Mouse (Mus musculus): ENCODE data around the gene Cpm. TPM values are rescaled to one million over a fixed set of nuclear protein-coding genes. Genes with fewer than 3 reads are reported as not detected.
A peak's percentile ranks its signal among the peaks of the same experiment; 100 is the strongest.

Cpm gene
- total and polyA plus RNA-seq, 3 experiments = 0.27 TPM; not detected in 2

DNA sequence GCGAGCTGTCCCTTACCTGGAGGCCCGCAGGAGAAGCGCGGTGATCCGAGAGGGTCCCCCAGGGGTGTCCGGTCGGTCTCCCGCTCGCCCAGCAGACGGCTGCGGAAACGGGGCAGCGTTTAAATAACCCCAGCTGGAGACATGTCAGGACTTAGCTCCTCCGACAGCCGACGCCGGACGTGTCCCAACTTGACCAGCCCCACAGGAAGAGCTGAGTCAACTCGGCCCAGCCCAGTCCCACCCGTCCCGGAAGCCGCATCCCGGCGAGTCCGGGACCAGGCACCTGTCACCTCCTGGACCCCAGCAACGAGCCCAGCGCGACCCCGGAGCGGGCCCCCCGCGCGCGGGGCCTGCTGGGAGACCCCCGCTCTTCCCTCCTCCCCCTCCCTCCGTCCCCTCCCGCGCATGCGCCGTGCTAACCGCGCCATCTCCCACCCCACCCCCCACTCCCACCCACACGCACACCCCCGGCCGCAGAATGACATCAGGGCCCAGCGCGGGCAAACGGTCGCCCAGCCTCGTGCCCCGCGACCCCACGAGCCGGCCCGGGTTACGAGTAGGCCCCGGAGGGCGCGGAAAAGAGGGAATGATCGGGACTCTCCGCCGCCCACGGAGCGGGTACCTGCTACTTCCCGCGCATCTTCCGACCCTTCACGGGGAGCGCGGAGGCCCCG is 80.8 kb downstream of the Cpm start:
- H3K9me3 ChIP-seq (replicated peaks) = no peaks in the 10 kb centered on the region
- DNase-seq (ENCODE audit: low spot score) (peak; percentile 74), ATAC-seq (ENCODE audit: extremely low read depth, insufficient number of reproducible peaks, low FRiP score, poor library complexity, severe bottlenecking) (peak; percentile 41)
- H3K36me3 ChIP-seq (replicated peaks) = peaks cover 31% of the 10 kb centered on the region
- peak overlapping the region; percentile 88 for H3K4me3 ChIP-seq (ENCODE audit: low read depth, low read length)
- no peaks in the 10 kb centered on the region for H3K27me3 ChIP-seq (ENCODE audit: insufficient read depth, low read length)
- H3K4me1 ChIP-seq (ENCODE audit: insufficient read depth, low read depth, low read length) = peaks cover 44% of the 10 kb centered on the region
- TF ChIP-seq CTCF (IDR thresholded peaks at IDR 0.05; ENCODE audit: low read depth, low read length) (no peak), GATA2 (IDR thresholded peaks at IDR 0.05; ENCODE audit: borderline replicate concordance, low read depth, low read length) (no peak), GATA1 (IDR thresholded peaks at IDR 0.05; ENCODE audit: borderline replicate concordance, low read length) (no peak), TAL1 (conservative IDR thresholded peaks at IDR 0.05; ENCODE audit: low read depth, low read length) (no peak), POLR2AphosphoS5 (IDR thresholded peaks at IDR 0.05; ENCODE audit: insufficient replicate concordance, low read depth, low read length) (no peak)

DNA sequence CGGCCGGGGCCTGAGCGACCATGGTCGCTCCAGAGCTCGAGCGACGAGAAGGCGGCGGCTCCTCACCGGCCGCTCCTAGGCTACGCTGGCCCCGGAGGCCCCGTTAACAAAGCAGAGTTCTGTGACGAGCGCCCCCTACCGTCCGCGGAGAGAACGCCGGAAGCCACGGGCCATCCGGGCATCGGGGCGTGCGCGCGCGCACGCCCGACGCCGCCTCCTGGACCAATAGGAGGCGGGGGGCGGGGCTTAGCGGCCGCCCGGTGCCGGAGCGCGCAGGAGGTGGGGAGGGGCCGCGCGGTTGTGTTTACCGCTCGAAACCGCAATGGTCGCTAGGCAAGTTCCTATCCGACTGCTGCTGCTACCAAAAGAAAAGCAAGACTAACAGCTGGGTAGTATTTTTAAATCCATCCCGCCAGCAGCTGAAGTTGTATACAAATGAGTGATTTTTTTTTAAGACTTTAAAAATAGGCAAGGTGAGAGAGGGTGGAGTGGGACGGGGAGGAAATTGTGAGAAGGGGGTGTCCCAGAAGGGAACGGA is 81.4 kb downstream of the Cpm start, which contains the start of gene Mdm2:
Mdm2 (minus strand) TSS at position 155 of the 538 bp plus-strand sequence.
- peak; percentile 94 for DNase-seq (ENCODE audit: low spot score)
- Histone ChIP-seq H3K9me3 (replicated peaks) (no peaks in the 10 kb centered on the region), H3K36me3 (replicated peaks) (peaks cover 25% of the 10 kb centered on the region), H3K27me3 (ENCODE audit: insufficient read depth, low read length) (no peaks in the 10 kb centered on the region), H3K4me1 (ENCODE audit: insufficient read depth, low read depth, low read length) (peaks cover 40% of the 10 kb centered on the region), H3K4me3 (ENCODE audit: low read depth, low read length) (peak within 1 kb of the TSS; percentile 88)
- TF ChIP-seq TAL1 (conservative IDR thresholded peaks at IDR 0.05; ENCODE audit: low read depth, low read length) = no peak
- no peak for TF ChIP-seq GATA1 (IDR thresholded peaks at IDR 0.05; ENCODE audit: borderline replicate concordance, low read length)
- TF ChIP-seq CTCF (IDR thresholded peaks at IDR 0.05; ENCODE audit: low read depth, low read length) = peak; percentile 51; the same call in 1 of the 2 replicates
- TF ChIP-seq GATA2 (IDR thresholded peaks at IDR 0.05; ENCODE audit: borderline replicate concordance, low read depth, low read length) = no peak
- ATAC-seq (ENCODE audit: extremely low read depth, insufficient number of reproducible peaks, low FRiP score, poor library complexity, severe bottlenecking) = peak; percentile 59

DNA sequence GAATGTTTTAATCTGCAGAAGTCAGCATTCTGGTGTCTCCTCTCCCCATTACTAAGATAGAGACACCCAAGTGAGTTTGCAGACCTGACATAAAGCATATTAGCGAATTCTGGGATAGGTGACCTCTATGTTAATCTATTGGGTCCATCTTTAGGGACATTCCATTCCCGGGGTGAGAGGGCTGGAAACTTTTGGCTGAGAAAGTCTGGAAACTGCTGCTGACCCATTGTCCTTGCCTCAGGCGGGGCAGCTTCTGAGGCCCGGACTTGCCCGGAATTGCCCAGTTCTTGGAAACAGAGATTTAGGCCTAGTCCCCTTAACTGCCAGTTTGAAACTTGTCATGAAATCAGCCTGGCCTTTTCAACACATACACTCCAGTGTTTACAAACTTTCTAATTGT is 82.1 kb downstream of the Cpm start:
- peak overlapping the region; percentile 88; the same call in 1 of the 2 replicates for H3K4me3 ChIP-seq (ENCODE audit: low read depth, low read length)
- ATAC-seq (ENCODE audit: extremely low read depth, insufficient number of reproducible peaks, low FRiP score, poor library complexity, severe bottlenecking) = no peak

DNA sequence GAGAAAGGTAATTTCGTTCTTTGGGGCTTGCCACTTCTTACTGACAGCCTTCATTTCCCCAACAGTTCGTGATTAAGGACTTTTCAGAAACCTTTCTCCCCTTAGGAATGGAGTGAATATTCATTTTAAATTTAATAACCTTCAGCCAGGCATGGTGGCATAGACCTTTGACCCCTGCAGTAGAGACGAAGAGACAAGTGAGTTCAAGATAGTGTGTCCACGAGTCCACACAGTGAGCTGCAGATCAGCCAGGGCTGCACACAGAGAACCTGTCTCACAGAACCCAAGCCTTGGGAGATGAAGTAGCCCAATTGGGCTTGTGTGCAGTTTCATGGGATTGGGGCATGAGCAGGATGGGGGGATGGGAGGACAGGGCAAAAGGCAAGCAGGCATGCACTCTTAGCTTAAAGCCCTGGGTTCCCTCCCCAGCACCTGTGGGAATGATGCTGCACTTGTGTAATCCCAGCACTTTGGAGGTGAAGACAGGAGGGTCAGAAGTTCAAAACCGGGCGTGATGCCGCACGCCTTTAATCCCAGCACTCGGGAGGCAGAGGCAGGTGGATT is 83.0 kb downstream of the Cpm start:
- TF ChIP-seq GATA1 (IDR thresholded peaks at IDR 0.05; ENCODE audit: borderline replicate concordance, low read length) (no peak), POLR2AphosphoS5 (IDR thresholded peaks at IDR 0.05; ENCODE audit: insufficient replicate concordance, low read depth, low read length) (no peak), TAL1 (conservative IDR thresholded peaks at IDR 0.05; ENCODE audit: low read depth, low read length) (no peak), CTCF (IDR thresholded peaks at IDR 0.05; ENCODE audit: low read depth, low read length) (no peak), GATA2 (IDR thresholded peaks at IDR 0.05; ENCODE audit: borderline replicate concordance, low read depth, low read length) (no peak)
- peaks cover 12% of the 10 kb centered on the region for H3K36me3 ChIP-seq (replicated peaks)
- H3K4me1 ChIP-seq (ENCODE audit: insufficient read depth, low read depth, low read length) = peaks cover 38% of the 10 kb centered on the region

More for the DNA sequence above, 82.1 kb downstream of the Cpm start:
- Histone ChIP-seq H3K36me3 (replicated peaks) (peaks cover 20% of the 10 kb centered on the region), H3K9me3 (replicated peaks) (no peaks in the 10 kb centered on the region), H3K4me1 (ENCODE audit: insufficient read depth, low read depth, low read length) (peaks cover 39% of the 10 kb centered on the region), H3K27me3 (ENCODE audit: insufficient read depth, low read length) (no peaks in the 10 kb centered on the region)
- TF ChIP-seq POLR2AphosphoS5 (IDR thresholded peaks at IDR 0.05; ENCODE audit: insufficient replicate concordance, low read depth, low read length) (no peak), GATA1 (IDR thresholded peaks at IDR 0.05; ENCODE audit: borderline replicate concordance, low read length) (no peak)
- no peak for DNase-seq (ENCODE audit: low spot score)

DNA sequence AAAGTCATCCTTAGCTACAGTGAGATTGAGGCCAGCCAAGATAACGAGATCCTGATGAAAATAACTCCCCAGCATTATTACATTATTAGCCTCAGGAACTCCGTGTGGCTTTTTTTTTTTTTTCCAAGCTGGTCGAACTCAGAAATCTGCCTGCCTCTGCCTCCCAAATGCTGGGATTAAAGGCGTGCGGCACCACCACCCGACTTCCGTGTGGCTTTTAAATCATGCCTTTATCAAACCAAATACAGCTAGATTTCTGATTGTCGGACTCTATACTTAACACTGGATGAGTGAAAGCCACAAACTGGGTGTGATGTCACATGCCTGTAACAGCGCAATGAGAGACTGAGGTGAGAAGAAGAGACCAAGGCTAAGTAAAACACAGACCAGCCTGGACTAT is 83.6 kb downstream of the Cpm start:
- 0 out of 2 replicates have a peak, but pooled peaks cover 2% of the 10 kb centered on the region for H3K27me3 ChIP-seq (ENCODE audit: insufficient read depth, low read length)
- no peak for DNase-seq (ENCODE audit: low spot score)
- H3K9me3 ChIP-seq (replicated peaks) = no peaks in the 10 kb centered on the region
- H3K4me3 ChIP-seq (ENCODE audit: low read depth, low read length) = no peak overlapping the region
- H3K36me3 ChIP-seq (replicated peaks) = peaks cover 6% of the 10 kb centered on the region
- TF ChIP-seq TAL1 (conservative IDR thresholded peaks at IDR 0.05; ENCODE audit: low read depth, low read length) (no peak), GATA1 (IDR thresholded peaks at IDR 0.05; ENCODE audit: borderline replicate concordance, low read length) (no peak), GATA2 (IDR thresholded peaks at IDR 0.05; ENCODE audit: borderline replicate concordance, low read depth, low read length) (no peak), POLR2AphosphoS5 (IDR thresholded peaks at IDR 0.05; ENCODE audit: insufficient replicate concordance, low read depth, low read length) (no peak), CTCF (IDR thresholded peaks at IDR 0.05; ENCODE audit: low read depth, low read length) (no peak)
- H3K4me1 ChIP-seq (ENCODE audit: insufficient read depth, low read depth, low read length) = peaks cover 39% of the 10 kb centered on the region
- ATAC-seq (ENCODE audit: extremely low read depth, insufficient number of reproducible peaks, low FRiP score, poor library complexity, severe bottlenecking) = no peak

More for the DNA sequence above, 83.0 kb downstream of the Cpm start:
- ATAC-seq (ENCODE audit: extremely low read depth, insufficient number of reproducible peaks, low FRiP score, poor library complexity, severe bottlenecking) (no peak), DNase-seq (ENCODE audit: low spot score) (no peak)
- Histone ChIP-seq H3K27me3 (ENCODE audit: insufficient read depth, low read length) (no peaks in the 10 kb centered on the region), H3K9me3 (replicated peaks) (no peaks in the 10 kb centered on the region), H3K4me3 (ENCODE audit: low read depth, low read length) (no peak overlapping the region)

DNA sequence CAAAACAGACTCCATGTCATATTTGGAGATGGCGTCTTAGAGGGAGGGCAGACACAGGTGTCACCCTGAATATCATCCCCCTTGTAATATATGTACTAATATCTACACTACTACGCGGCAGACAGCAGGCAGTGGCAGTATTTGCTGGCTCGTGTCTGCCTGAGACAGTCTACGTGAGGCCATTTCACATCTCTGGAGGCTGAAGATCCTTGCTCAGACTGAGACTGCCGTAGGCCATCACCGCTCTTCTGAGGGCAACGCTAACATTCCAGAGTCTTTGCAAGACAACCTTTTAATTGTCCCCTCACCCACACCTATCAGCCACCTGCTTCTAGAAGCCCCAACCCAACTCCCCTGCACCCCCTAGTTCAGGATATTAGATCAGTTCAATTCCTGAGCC is 84.2 kb downstream of the Cpm start:
- ATAC-seq (ENCODE audit: extremely low read depth, insufficient number of reproducible peaks, low FRiP score, poor library complexity, severe bottlenecking) (no peak), DNase-seq (ENCODE audit: low spot score) (no peak)
- peaks cover 45% of the 10 kb centered on the region for H3K4me1 ChIP-seq (ENCODE audit: insufficient read depth, low read depth, low read length)
- no peaks in the 10 kb centered on the region for H3K9me3 ChIP-seq (replicated peaks)
- H3K4me3 ChIP-seq (ENCODE audit: low read depth, low read length) = no peak overlapping the region
- TF ChIP-seq TAL1 (conservative IDR thresholded peaks at IDR 0.05; ENCODE audit: low read depth, low read length) (no peak), GATA2 (IDR thresholded peaks at IDR 0.05; ENCODE audit: borderline replicate concordance, low read depth, low read length) (no peak), GATA1 (IDR thresholded peaks at IDR 0.05; ENCODE audit: borderline replicate concordance, low read length) (no peak), POLR2AphosphoS5 (IDR thresholded peaks at IDR 0.05; ENCODE audit: insufficient replicate concordance, low read depth, low read length) (no peak), CTCF (IDR thresholded peaks at IDR 0.05; ENCODE audit: low read depth, low read length) (no peak)
- 0 out of 2 replicates have a peak, but pooled peaks cover 2% of the 10 kb centered on the region for H3K27me3 ChIP-seq (ENCODE audit: insufficient read depth, low read length)
- peaks cover 4% of the 10 kb centered on the region for H3K36me3 ChIP-seq (replicated peaks)
